Mouse (Mus musculus) hindbrain, embryonic 16.5 days (tissue): Measurements from ENCODE around the gene Tex44. TPM values are rescaled to one million over a fixed set of nuclear protein-coding genes. Genes with fewer than 3 reads are reported as not detected.

Source experiments
- ATAC-seq: fragments of 200-750 bp; cut with Nextera tagmentation; 2 replicates; pipeline ENCODE4 v1.8.0; 2017; ENCODE audit warnings: moderate TSS enrichment, moderate library complexity
- H3K27ac ChIP-seq: fragments of 300-500 bp; sonication (generic); 2 replicates; pipeline ENCODE4 v1.5.1; 2014; ENCODE audit warnings: low read depth, mild to moderate bottlenecking, control low read depth, low read length, moderate library complexity
- H3K27me3 ChIP-seq: fragments of 300-500 bp; sonication (generic); replicated peaks from 2 replicates; pipeline ENCODE4 v1.6.1; 2014; ENCODE audit warnings: low read length; ENCODE audit not compliant: control insufficient read depth, insufficient read depth
- H3K36me3 ChIP-seq: fragments of 300-500 bp; sonication (generic); 2 replicates; pipeline ENCODE4 v1.6.1; 2014; ENCODE audit warnings: mild to moderate bottlenecking, low read length, moderate library complexity, mixed read lengths; ENCODE audit not compliant: control insufficient read depth, insufficient read depth
- H3K4me1 ChIP-seq: fragments of 300-500 bp; sonication (generic); 2 replicates; pipeline ENCODE4 v1.6.1; 2014; ENCODE audit warnings: low read depth, low read length; ENCODE audit not compliant: control insufficient read depth, insufficient read depth
- H3K4me2 ChIP-seq: fragments of 300-500 bp; sonication (generic); 2 replicates; pipeline ENCODE4 v1.6.1; 2014; ENCODE audit warnings: mild to moderate bottlenecking, low read length, control low read depth, moderate library complexity
- H3K4me3 ChIP-seq: fragments of 300-500 bp; sonication (generic); 2 replicates; pipeline ENCODE4 v1.5.1; 2014; ENCODE audit warnings: mild to moderate bottlenecking, low read length, control low read depth, moderate library complexity
- H3K9ac ChIP-seq: fragments of 300-500 bp; sonication (generic); 2 replicates; pipeline ENCODE4 v1.6.1; 2014; ENCODE audit warnings: low read depth, mild to moderate bottlenecking, control low read depth, low read length, moderate library complexity
- H3K9me3 ChIP-seq: fragments of 300-500 bp; sonication (generic); 2 replicates; pipeline ENCODE4 v1.6.1; 2014; ENCODE audit warnings: mild to moderate bottlenecking, low read length, moderate library complexity; ENCODE audit not compliant: control insufficient read depth
- WGBS: fragments of 180-500 bp; shearing (Covaris S2); extraction: QIAGEN DNeasy Blood & Tissue Kit; methylation state at CpG from one replicate; pipeline ENCODE4 v1.1.7; 2014; 5-methylcytosine and 5-hydroxymethylcytosine counted together
- polyA plus RNA-seq: library from polyadenylated mRNA; unstranded; fragments of >200 nt; fragmentation: Nextera tagmentation; extraction: Ambion mirVana; gene quantifications from 2 replicates; pipeline ENCODE4 v1.2.1, GENCODE M21; 2015

Tex44 gene
- polyA plus RNA-seq, 1 experiment from 2014 or later, result not detected

GRCm38 (mm10) chr1:86397621-86398020 lies 28.5 kb upstream of the Tex44 start:
- Histone ChIP-seq H3K4me1 (no peaks in the 10 kb centered on the region), H3K36me3 (no peaks in the 10 kb centered on the region), H3K9me3 (no peaks in the 10 kb centered on the region), H3K27ac (no peak overlapping the region), H3K9ac (no peak overlapping the region), H3K4me2 (no peak overlapping the region), H3K4me3 (no peak overlapping the region), H3K27me3 (no peaks in the 10 kb centered on the region)
- ATAC-seq, result no peak
- 84% methylated on average over 8 of the region's 8 CpGs for WGBS

DNA sequence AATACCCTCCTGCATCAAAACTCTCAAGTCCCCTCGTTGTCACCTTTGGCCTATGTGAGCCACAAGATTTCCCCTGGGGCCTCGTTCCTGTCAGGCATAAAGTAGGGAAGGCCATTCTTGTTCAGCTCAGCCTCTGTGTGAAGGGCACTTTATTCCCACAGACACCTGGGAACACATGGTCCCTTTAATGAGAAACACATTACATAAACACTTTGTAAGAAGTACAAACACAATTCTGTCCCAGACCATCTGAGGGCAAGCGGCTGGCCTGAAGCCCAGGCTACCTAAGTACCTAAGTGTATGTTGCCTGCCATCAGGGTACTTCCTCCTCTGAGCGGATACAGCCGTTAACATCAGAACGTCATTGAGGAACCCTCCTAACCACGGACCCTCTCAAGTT lies 27.9 kb upstream of the Tex44 start:
- 72% methylated on average over 7 of the region's 7 CpGs for WGBS
- no peak overlapping the region for H3K27ac ChIP-seq
- no peak for ATAC-seq

DNA sequence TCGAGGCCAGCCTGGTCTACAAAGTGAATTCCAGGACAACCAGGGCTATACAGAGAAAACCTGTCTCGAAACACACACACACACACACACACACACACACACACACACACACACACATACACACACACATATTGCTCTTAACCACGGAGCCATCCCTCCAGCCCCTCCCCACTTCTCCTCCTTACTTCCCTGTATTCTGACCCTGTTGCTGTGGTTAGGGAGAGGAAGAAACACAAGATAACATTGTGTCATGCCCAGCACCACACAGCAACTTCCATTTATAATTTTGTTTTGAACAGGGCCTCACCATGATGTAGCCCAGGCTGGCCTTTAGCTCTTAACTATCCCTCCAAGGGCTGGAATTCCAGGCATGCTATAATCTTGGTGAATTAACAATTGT lies 26.8 kb upstream of the Tex44 start:
- Histone ChIP-seq H3K4me1 (no peaks in the 10 kb centered on the region), H3K9me3 (no peaks in the 10 kb centered on the region), H3K4me2 (no peak overlapping the region), H3K27me3 (no peaks in the 10 kb centered on the region), H3K27ac (no peak overlapping the region), H3K36me3 (no peaks in the 10 kb centered on the region), H3K4me3 (no peak overlapping the region), H3K9ac (no peak overlapping the region)
- 77% methylated on average over 2 of the region's 3 CpGs for WGBS
- ATAC-seq, result no peak

More for the DNA sequence above, 27.9 kb upstream of the Tex44 start:
- Histone ChIP-seq H3K4me2 (no peak overlapping the region), H3K27me3 (no peaks in the 10 kb centered on the region), H3K9ac (no peak overlapping the region), H3K9me3 (no peaks in the 10 kb centered on the region), H3K4me1 (no peaks in the 10 kb centered on the region), H3K36me3 (no peaks in the 10 kb centered on the region), H3K4me3 (no peak overlapping the region)

DNA sequence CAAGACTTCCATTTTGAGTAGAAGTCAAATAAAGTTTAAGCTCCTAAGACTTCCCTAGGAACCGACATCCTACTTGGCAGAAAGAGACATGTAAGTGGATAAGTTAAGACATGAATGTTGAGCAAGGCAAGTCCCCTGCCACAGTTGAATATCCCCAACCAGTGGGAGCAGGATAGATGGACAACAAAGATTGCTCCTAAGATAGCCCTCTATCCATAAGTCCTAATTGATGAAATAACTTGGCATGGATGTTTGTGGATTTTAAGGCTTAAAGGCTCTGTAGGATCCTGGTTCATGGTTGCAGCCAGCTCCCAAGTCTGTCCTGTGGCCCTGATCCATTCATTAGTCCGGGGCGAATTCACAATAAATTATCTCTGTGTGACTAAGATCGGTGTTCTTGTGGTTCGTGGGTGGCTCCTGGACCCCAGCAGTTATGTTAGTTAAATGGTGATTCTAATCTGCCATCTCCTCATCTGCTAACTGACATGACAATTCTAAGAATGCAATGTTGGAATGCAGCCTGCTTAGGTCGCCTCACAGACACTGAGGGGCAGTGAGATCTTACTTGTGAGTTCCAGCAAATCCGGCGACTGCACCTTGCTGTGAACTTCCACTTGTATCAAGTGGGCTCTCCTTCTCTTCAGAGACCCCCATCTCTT lies 25.9 kb upstream of the Tex44 start:
- Histone ChIP-seq H3K9ac (no peak overlapping the region), H3K4me2 (no peak overlapping the region), H3K4me3 (no peak overlapping the region), H3K4me1 (no peaks in the 10 kb centered on the region), H3K9me3 (no peaks in the 10 kb centered on the region), H3K27me3 (no peaks in the 10 kb centered on the region), H3K27ac (no peak overlapping the region), H3K36me3 (no peaks in the 10 kb centered on the region)
- ATAC-seq, result no peak
- 83% methylated on average over 8 of the region's 8 CpGs for whole genome bisulfite sequencing

- ATAC-seq, result no peak
- no peak overlapping the region for H3K4me3 ChIP-seq
- WGBS, result 65% methylated on average over 5 of the region's 5 CpGs
- H3K36me3 ChIP-seq, result no peaks in the 10 kb centered on the region
- H3K27ac ChIP-seq, result no peak overlapping the region
- no peak overlapping the region for H3K4me2 ChIP-seq
- no peak overlapping the region for H3K9ac ChIP-seq
- no peaks in the 10 kb centered on the region for H3K9me3 ChIP-seq
- no peaks in the 10 kb centered on the region for H3K27me3 ChIP-seq
- no peaks in the 10 kb centered on the region for H3K4me1 ChIP-seq
These were observed 21.3 kb upstream of the Tex44 start for GRCm38 (mm10) chr1:86404834-86405233.

GRCm38 (mm10) chr1:86406313-86406712 lies 19.8 kb upstream of the Tex44 start:
- H3K4me3 ChIP-seq, result no peak overlapping the region
- no peak for ATAC-seq
- WGBS, result 85% methylated on average over 4 of the region's 4 CpGs
- H3K36me3 ChIP-seq, result no peaks in the 10 kb centered on the region
- no peaks in the 10 kb centered on the region for H3K27me3 ChIP-seq
- H3K9me3 ChIP-seq, result no peaks in the 10 kb centered on the region
- no peak overlapping the region for H3K27ac ChIP-seq
- no peak overlapping the region for H3K9ac ChIP-seq
- no peaks in the 10 kb centered on the region for H3K4me1 ChIP-seq
- no peak overlapping the region for H3K4me2 ChIP-seq

GRCm38 (mm10) chr1:86406914-86407313 lies 19.2 kb upstream of the Tex44 start:
- H3K27me3 ChIP-seq, result no peaks in the 10 kb centered on the region
- no peak overlapping the region for H3K27ac ChIP-seq
- 60% methylated on average over 8 of the region's 8 CpGs for WGBS
- H3K4me1 ChIP-seq, result no peaks in the 10 kb centered on the region
- no peak for ATAC-seq
- H3K4me2 ChIP-seq, result no peak overlapping the region
- no peaks in the 10 kb centered on the region for H3K9me3 ChIP-seq
- H3K4me3 ChIP-seq, result no peak overlapping the region
- no peaks in the 10 kb centered on the region for H3K36me3 ChIP-seq
- no peak overlapping the region for H3K9ac ChIP-seq

DNA sequence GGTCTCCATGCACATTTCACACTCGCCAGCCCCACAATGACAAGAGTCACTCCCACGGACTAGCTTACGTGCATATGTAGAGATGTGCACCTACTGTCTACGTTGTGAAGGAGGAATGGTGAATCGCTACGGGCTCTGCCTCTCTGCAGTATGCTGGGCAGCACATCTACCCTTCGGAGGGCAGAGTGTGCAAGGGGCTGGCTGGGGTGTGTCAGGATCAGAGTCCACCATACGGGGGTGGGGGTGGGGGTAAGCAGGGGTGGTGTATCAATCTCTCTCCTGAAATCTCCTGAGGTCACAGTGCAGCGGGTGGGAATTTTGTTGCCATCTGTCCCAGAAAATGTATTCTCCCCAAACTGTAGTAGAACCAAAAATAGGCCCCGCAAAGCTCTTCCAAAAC lies 17.6 kb upstream of the Tex44 start:
- H3K27me3 ChIP-seq, result no peaks in the 10 kb centered on the region
- ATAC-seq, result no peak
- no peaks in the 10 kb centered on the region for H3K4me1 ChIP-seq
- H3K9ac ChIP-seq, result no peak overlapping the region
- H3K4me2 ChIP-seq, result no peak overlapping the region
- no peaks in the 10 kb centered on the region for H3K36me3 ChIP-seq
- no peak overlapping the region for H3K4me3 ChIP-seq
- WGBS, result 76% methylated on average over 10 of the region's 10 CpGs
- no peak overlapping the region for H3K27ac ChIP-seq
- no peaks in the 10 kb centered on the region for H3K9me3 ChIP-seq

DNA sequence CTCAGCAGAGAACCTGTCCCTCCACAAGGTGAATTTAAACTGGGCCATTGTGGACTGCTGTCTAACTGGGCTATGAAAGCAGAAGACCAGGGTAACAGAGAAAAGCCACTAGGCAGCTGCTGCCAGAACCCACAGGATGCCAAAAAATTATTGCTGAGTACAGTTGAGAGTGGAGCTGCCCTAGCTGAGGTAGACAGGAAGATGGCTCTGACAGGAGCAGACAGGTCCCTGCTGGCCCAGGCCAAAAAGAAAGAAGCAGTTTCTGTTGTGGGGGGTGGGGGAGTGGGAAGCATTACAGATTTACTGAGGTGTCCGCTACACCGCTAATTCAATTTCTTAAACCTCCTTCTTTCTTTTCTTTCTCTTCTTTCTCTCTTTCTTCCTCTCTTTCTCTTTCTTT lies 16.7 kb upstream of the Tex44 start:
- Histone ChIP-seq H3K4me1 (no peaks in the 10 kb centered on the region), H3K4me3 (no peak overlapping the region), H3K4me2 (no peak overlapping the region), H3K27ac (no peak overlapping the region), H3K9ac (no peak overlapping the region), H3K9me3 (no peaks in the 10 kb centered on the region), H3K27me3 (no peaks in the 10 kb centered on the region), H3K36me3 (no peaks in the 10 kb centered on the region)
- 100% methylated on average over 2 of the region's 2 CpGs for WGBS
- ATAC-seq, result no peak

DNA sequence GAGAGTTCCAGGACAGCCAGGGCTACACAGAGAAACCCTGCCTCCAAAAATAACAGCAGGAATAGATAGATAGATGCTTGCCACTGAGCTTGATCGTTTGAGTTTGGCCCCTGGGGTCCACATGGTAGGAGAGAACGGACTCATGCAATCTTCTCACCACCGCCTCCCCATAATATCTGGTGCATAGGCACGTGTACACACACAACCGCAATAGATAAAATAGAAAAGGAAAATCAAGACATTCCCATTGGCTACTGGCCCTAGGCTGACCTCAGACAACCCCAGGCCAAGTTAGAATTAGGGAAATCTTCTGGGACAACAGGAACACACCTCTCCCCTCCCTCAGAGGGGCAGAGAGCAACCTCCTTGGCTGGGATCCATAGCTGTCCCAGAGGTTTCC lies 11.4 kb upstream of the Tex44 start:
- no peak for ATAC-seq
- no peaks in the 10 kb centered on the region for H3K4me1 ChIP-seq
- no peak overlapping the region for H3K27ac ChIP-seq
- no peak overlapping the region for H3K4me2 ChIP-seq
- H3K9me3 ChIP-seq, result no peaks in the 10 kb centered on the region
- H3K36me3 ChIP-seq, result no peaks in the 10 kb centered on the region
- H3K9ac ChIP-seq, result no peak overlapping the region
- WGBS, result 88% methylated on average over 5 of the region's 5 CpGs
- H3K27me3 ChIP-seq, result no peaks in the 10 kb centered on the region
- H3K4me3 ChIP-seq, result no peak overlapping the region
